Mouse (Mus musculus) CH12.LX (cell line): ENCODE results near the gene Arhgef10l.
A peak's percentile ranks its signal among the peaks of the same experiment; 100 is the strongest.

Source experiments
- CTCF ChIP-seq, 2 experiments: IDR thresholded peaks in 1 of 2; conservative IDR thresholded peaks in 1 of 2; 2 replicates each; pipeline ENCODE4 v1.5.1; 2011 to 2012; ENCODE audit warnings: low read depth in 2 of 2, low read length in 2 of 2, improper control_type of control experiment in 1 of 2, inconsistent platforms in 1 of 2, mild to moderate bottlenecking in 1 of 2, moderate library complexity in 1 of 2
- EP300 ChIP-seq: IDR thresholded peaks from 2 replicates; pipeline ENCODE4 v1.6.1; 2011; ENCODE audit warnings: low read length, improper control_type of control experiment
- MAX ChIP-seq: IDR thresholded peaks from 2 replicates; pipeline ENCODE4 v1.6.1; 2011; ENCODE audit warnings: low read length, improper control_type of control experiment
- MEF2A ChIP-seq: IDR thresholded peaks from 2 replicates; pipeline ENCODE4 v1.6.1; 2014; ENCODE audit warnings: low read depth, mild to moderate bottlenecking, inconsistent platforms, low read length, improper control_type of control experiment, borderline replicate concordance
- POLR2A ChIP-seq: IDR thresholded peaks from 2 replicates; pipeline ENCODE4 v1.6.1; 2011; ENCODE audit warnings: low read depth, mild to moderate bottlenecking, improper control_type of control experiment, low read length

- TF ChIP-seq MEF2A = no peak
- no peak for TF ChIP-seq EP300
- no peak for TF ChIP-seq POLR2A
- peak in 1 of 2 experiments; percentile 38; a peak in 2 of 4 replicates for TF ChIP-seq CTCF (conservative IDR thresholded peaks at IDR 0.05 in 1 of 2, IDR thresholded peaks at IDR 0.05 in 1 of 2; ENCODE audit: low read depth in 2 of 2, low read length in 2 of 2)
- no peak for TF ChIP-seq MAX
Measured at GRCm38 (mm10) chr4:140499571-140499970, 166.2 kb downstream of the Arhgef10l start.
